Mouse (Mus musculus) urinary bladder, postnatal 36 days (tissue): ENCODE results near the gene Il22ra1.
"Not testable (repeated sequence)": the region's sequence is repeated elsewhere in the genome, so short reads cannot be mapped to it uniquely, and the experiment has no call there.

ENCODE experiments used
- DNase-seq, 2 experiments: peaks; one replicate each; pipeline ENCODE4 v3.0.0; 2022; ENCODE audit warnings: low spot score in 2 of 2, mixed read lengths in 1 of 2

Gene Il22ra1

GRCm38 (mm10) chr4:135727817-135728216 lies at the start of gene Il22ra1:
Gene Il22ra1 (plus strand): TSS chr4:135728172.
- DNase-seq: peak; percentile 42 to 57

- DNase-seq: no peak
Measured at GRCm38 (mm10) chr4:135679316-135679715, 48.7 kb upstream of the Il22ra1 start.

- no peak for DNase-seq
Measured at GRCm38 (mm10) chr4:135681789-135682188, 46.2 kb upstream of the Il22ra1 start.

- DNase-seq: peak in 1 of 2 experiments; percentile 33
Measured at GRCm38 (mm10) chr4:135683553-135683952, 44.4 kb upstream of the Il22ra1 start.

- DNase-seq: no peak
Measured at GRCm38 (mm10) chr4:135684731-135685130, 43.2 kb upstream of the Il22ra1 start.

GRCm38 (mm10) chr4:135685906-135686567 lies 41.9 kb upstream of the Il22ra1 start, which contains the start of gene Ifnlr1:
Gene Ifnlr1 (plus strand): TSS chr4:135686287.
- DNase-seq: peak; percentile 48 to 62

GRCm38 (mm10) chr4:135686568-135686953 lies 41.4 kb upstream of the Il22ra1 start:
- DNase-seq: no peak

- no peak for DNase-seq
Measured at GRCm38 (mm10) chr4:135689797-135690196, 38.2 kb upstream of the Il22ra1 start.

- no peak for DNase-seq
Measured at GRCm38 (mm10) chr4:135690241-135690640, 37.7 kb upstream of the Il22ra1 start.

GRCm38 (mm10) chr4:135692916-135693315 lies 35.1 kb upstream of the Il22ra1 start:
- no peak for DNase-seq

GRCm38 (mm10) chr4:135698498-135698897 lies 29.5 kb upstream of the Il22ra1 start:
- DNase-seq: no peak

- no peak for DNase-seq
Measured at GRCm38 (mm10) chr4:135703497-135703896, 24.5 kb upstream of the Il22ra1 start.

GRCm38 (mm10) chr4:135704016-135704415 lies 24.0 kb upstream of the Il22ra1 start:
- DNase-seq: no peak

- no peak for DNase-seq
Measured at GRCm38 (mm10) chr4:135706045-135706444, 21.9 kb upstream of the Il22ra1 start.

GRCm38 (mm10) chr4:135709072-135709564 lies 18.9 kb upstream of the Il22ra1 start:
- peak; percentile 76 to 81 for DNase-seq

- DNase-seq: no peak
Measured at GRCm38 (mm10) chr4:135709621-135710020, 18.4 kb upstream of the Il22ra1 start.

GRCm38 (mm10) chr4:135710392-135710791 lies 17.6 kb upstream of the Il22ra1 start:
- DNase-seq: no peak

- DNase-seq: no peak
Measured at GRCm38 (mm10) chr4:135714776-135715175, 13.2 kb upstream of the Il22ra1 start.

- DNase-seq: not testable (repeated sequence)
Measured at GRCm38 (mm10) chr4:135716438-135716837, 11.5 kb upstream of the Il22ra1 start.

GRCm38 (mm10) chr4:135722540-135723290 lies 5.3 kb upstream of the Il22ra1 start:
- DNase-seq: no peak

- no peak for DNase-seq
Measured at GRCm38 (mm10) chr4:135726416-135726815, 1.6 kb upstream of the Il22ra1 start.

- DNase-seq: no peak
Measured at GRCm38 (mm10) chr4:135730204-135730603, 2.2 kb downstream of the Il22ra1 start.

- no peak for DNase-seq
Measured at GRCm38 (mm10) chr4:135730951-135731350, 3.0 kb downstream of the Il22ra1 start.
